Mouse (Mus musculus) adrenal gland, postnatal 25 days (tissue): ENCODE data around the gene Rgs9bp. TPM values are rescaled to one million over a fixed set of nuclear protein-coding genes. Genes with fewer than 3 reads are reported as not detected.

Source experiments
- DNase-seq: peaks from one replicate; pipeline ENCODE4 v3.0.0; 2021; ENCODE audit warnings: mixed read lengths
- long read RNA-seq: library from polyadenylated mRNA; stranded (forward); transcript quantifications from one replicate; pipeline ENCODE4 v2.0.0, GENCODE M21; 2021
- total RNA-seq: library from RNA; stranded (reverse); gene quantifications from 2 replicates; pipeline ENCODE4 v1.2.3, GENCODE M21; 2021

Rgs9bp gene
- 0.39 and 0.76 TPM in 2 replicates for total RNA-seq
- long read RNA-seq = 0 reads

- peak; percentile 66 for DNase-seq
Observed at GRCm38 (mm10) chr7:35585191-35586054, at the start of gene Rgs9bp. Gene Rgs9bp, minus strand, starts transcription at chr7:35585582.

GRCm38 (mm10) chr7:35628496-35628895, 43.1 kb upstream of the Rgs9bp start:
- DNase-seq = peak; percentile 33

- no peak for DNase-seq
Observed at GRCm38 (mm10) chr7:35627371-35627770, 42.0 kb upstream of the Rgs9bp start.

- no peak for DNase-seq
Observed at GRCm38 (mm10) chr7:35626038-35626437, 40.7 kb upstream of the Rgs9bp start.

- no peak for DNase-seq
Observed at GRCm38 (mm10) chr7:35622626-35623025, 37.2 kb upstream of the Rgs9bp start.

- DNase-seq = no peak
Observed at GRCm38 (mm10) chr7:35617513-35617912, 32.1 kb upstream of the Rgs9bp start.

GRCm38 (mm10) chr7:35609245-35609644, 23.9 kb upstream of the Rgs9bp start:
- DNase-seq = no peak

- no peak for DNase-seq
Observed at GRCm38 (mm10) chr7:35606816-35607215, 21.4 kb upstream of the Rgs9bp start.

- DNase-seq = no peak
Observed at GRCm38 (mm10) chr7:35602766-35603165, 17.4 kb upstream of the Rgs9bp start.

- no peak for DNase-seq
Observed at GRCm38 (mm10) chr7:35601106-35601505, 15.7 kb upstream of the Rgs9bp start.

GRCm38 (mm10) chr7:35600031-35600430, 14.6 kb upstream of the Rgs9bp start:
- DNase-seq = no peak

- no peak for DNase-seq
Observed at GRCm38 (mm10) chr7:35599492-35599891, 14.1 kb upstream of the Rgs9bp start.

GRCm38 (mm10) chr7:35594311-35594710, 8.9 kb upstream of the Rgs9bp start:
- DNase-seq = no peak

- DNase-seq = peak; percentile 13
Observed at GRCm38 (mm10) chr7:35590731-35591191, 5.4 kb upstream of the Rgs9bp start.

GRCm38 (mm10) chr7:35589485-35589884, 4.1 kb upstream of the Rgs9bp start:
- no peak for DNase-seq

- no peak for DNase-seq
Observed at GRCm38 (mm10) chr7:35588680-35589428, 3.5 kb upstream of the Rgs9bp start.

- no peak for DNase-seq
Observed at GRCm38 (mm10) chr7:35587728-35588127, 2.3 kb upstream of the Rgs9bp start.

- no peak for DNase-seq
Observed at GRCm38 (mm10) chr7:35586906-35587445, 1.6 kb upstream of the Rgs9bp start.

GRCm38 (mm10) chr7:35586055-35586905, 898 bp upstream of the Rgs9bp start, which contains the start of gene Ankrd27:
Gene Ankrd27, plus strand, starts transcription at chr7:35586244.
- DNase-seq = peak; percentile 93

GRCm38 (mm10) chr7:35584786-35585190, 594 bp downstream of the Rgs9bp start:
- peak; percentile 45 for DNase-seq

- no peak for DNase-seq
Observed at GRCm38 (mm10) chr7:35584068-35584785, 1.2 kb downstream of the Rgs9bp start.
